Mouse (Mus musculus) R1 (cell line): Measurements from ENCODE around the gene Pank4.

Experiments used
- DNase-seq: peaks from one replicate; pipeline ENCODE4 v3.0.0-alpha.2; 2018; ENCODE audit warnings: low read depth, low spot score

Gene Pank4

DNA sequence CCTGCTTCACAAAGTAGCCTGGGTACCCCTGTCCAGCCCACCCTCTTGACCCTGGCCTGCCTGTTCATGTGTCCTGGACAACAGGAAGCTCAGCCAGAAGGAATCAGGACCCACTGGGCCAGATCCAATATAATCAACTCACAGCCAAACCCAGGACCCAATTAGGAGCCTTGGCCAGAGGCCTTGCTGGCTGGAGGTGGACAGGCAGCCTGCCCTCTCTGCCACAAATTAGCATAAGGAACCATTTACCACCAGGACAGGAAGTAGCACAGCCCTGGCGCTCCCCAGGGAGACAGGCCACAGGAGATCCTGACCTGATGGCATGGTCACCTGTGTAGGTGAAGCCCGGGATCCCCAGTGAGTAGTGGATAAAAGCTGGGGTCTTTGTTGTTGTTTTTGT, 48.2 kb downstream of the Pank4 start:
- DNase-seq = no peak

DNA sequence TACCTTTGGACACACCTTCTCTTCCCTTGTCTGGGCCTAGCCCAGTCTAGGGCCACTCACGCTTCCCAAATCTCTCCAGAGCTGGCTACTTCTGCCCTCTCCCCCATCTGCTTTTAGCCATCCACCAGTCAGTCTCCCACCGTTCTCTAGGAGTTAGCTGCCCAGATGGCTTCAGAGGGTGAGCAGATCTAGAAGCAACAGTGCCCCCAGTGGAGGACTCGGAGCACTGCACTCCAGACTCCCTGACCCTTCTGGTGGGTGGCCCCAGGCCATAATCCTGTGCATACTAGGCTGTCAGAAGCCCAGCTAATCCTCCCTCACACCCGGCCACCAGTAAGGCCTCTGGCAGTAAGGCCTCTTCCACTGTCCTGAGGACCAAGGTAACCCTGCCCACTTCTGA, 48.9 kb downstream of the Pank4 start:
- DNase-seq = peak; percentile 83

DNA sequence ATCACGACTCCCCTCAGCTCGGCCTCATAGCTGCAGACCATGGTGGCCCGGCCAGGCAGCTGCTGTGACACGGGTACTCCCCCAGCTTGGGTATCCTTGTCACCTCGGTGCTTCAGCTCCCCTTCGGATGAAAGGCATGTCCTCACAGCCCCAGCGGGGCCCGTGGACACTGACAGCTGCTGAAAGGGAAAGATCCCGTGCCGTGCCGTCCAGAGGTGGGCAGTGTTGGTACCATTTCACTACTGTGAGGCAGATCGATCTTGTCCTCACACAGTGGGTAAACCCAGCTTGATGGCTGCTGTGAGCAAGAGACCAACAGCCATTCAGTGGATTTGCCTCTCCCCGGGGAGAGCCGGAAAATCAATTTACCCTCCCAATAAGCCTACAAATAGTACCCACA, 50.3 kb downstream of the Pank4 start:
- DNase-seq = no peak

GRCm38 (mm10) chr4:155014791-155015190, 50.9 kb downstream of the Pank4 start:
- no peak for DNase-seq

DNA sequence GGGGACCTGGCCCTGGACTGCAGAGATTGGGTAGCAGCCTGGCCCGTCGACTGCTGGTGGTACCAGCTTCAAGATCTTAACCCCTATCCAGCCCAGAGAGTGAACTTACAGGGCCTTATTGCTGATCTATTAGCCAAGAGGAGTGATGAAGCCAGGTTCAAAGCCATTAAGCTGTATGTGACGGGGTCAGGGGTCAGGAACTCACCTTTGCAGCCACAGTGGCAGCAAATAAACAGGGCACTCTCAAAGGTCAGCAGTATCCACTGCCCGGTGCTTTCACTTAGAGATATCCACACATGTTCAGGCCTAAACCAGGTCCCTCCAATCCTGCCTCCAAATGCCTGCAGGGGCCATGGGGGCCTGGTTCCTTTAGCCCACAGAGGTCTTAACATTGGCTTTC, 51.6 kb downstream of the Pank4 start:
- no peak for DNase-seq

DNA sequence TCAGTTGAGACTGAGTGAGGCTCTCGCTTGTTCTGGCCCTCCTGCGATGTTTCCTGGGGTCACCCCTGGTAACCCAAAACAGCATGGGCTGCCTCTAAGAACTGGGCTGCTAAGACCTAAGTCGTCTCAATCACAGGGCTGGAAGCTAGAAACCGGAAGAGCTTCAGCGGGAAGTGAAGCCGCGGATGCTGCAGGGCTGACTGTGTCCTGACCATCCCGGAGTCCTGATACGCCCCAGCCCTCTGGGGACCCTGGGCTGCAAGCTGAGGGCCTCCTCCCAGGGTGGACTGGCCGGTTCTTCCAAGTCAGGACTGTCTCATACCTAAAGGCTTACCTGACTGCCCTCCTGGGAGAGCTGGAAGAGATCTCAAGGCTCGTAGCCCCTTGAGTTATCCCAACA, 52.9 kb downstream of the Pank4 start:
- DNase-seq = no peak

DNA sequence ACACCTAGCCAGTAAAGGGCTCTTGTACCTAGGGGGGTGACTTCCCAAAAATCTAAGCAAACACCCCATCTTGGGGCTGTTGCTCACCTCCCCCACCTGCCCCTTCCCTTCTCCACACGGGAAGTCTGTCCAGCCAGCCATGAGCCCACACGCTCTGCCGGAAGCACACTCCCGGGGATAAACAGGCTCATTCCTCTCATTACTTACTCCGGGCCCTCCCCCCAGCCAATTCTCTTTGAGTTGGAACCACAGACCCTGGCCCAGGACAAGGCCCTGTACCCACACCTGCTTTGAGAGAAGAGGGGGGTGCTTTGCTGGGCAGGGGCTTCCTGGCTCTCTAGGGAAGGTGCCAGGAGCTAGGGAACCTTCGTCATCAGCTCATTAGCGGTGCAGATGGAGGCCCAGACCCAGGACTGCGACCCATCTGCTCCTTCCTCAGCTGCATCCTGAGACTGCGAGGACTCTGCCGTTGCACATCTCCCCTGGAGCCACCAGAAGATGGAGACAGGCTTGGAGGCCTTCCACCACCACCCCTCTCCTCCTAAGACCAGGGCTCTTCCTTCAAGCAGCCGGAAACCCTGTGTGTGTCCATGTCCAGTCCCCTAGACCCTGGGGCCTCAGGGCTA, 53.4 kb downstream of the Pank4 start:
- no peak for DNase-seq

DNA sequence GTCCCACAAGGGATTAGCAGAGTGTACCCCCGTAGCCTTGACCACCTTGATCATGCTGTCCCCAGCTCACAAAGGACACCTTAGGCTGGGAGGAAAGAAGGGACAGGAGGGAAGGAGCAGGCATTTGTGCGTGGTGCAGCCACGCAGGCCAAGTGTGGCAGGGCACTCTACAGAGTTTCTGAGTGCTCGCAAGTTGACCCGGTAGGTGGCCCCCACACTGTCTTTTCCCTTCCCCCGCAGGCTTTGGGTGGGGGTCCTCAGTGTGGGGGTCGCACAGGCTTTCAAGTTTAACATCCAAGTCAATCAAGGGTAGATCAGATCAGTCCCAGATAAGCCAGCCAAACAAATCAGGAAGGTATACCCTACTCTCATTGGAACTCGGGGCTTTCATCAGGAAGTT, 54.1 kb downstream of the Pank4 start:
- no peak for DNase-seq

GRCm38 (mm10) chr4:155018601-155019335, 54.8 kb downstream of the Pank4 start:
- DNase-seq = peak; percentile 60

GRCm38 (mm10) chr4:155019336-155019847, 55.5 kb downstream of the Pank4 start:
- DNase-seq = peak; percentile 56

- DNase-seq = no peak
Observed at GRCm38 (mm10) chr4:155020141-155020540, 56.2 kb downstream of the Pank4 start.

- DNase-seq = no peak
Observed at GRCm38 (mm10) chr4:155020813-155021212, 56.9 kb downstream of the Pank4 start.

DNA sequence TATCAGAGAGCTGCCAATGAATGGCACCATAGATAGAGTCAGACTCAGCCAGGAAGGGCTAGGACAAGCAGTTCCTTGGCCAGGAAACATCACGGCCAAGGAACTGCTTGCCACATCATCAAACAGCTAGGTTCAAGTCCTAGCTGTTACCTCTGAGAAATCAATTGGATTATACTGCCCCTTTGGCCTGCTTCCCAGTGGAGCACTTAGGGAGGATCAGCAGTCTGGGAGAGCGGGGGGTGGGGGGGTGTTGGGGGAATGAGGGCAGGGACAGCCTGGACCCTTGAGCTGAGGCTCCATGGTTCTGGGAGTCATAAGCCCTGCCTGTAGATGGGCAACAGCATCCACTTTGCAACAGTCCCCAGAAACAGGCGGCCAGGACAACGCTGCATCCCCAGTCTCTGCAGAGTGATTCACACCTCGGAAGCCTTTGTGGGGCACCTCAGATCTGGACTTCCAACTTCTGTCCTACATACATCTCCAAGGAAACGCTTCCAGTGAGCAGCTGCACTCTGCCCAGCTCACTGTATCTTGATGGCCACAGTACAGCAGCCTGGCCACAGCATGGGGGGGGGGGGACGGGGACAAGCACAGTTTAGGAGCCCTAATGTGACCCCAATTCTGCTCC, 58.4 kb downstream of the Pank4 start:
- no peak for DNase-seq

DNA sequence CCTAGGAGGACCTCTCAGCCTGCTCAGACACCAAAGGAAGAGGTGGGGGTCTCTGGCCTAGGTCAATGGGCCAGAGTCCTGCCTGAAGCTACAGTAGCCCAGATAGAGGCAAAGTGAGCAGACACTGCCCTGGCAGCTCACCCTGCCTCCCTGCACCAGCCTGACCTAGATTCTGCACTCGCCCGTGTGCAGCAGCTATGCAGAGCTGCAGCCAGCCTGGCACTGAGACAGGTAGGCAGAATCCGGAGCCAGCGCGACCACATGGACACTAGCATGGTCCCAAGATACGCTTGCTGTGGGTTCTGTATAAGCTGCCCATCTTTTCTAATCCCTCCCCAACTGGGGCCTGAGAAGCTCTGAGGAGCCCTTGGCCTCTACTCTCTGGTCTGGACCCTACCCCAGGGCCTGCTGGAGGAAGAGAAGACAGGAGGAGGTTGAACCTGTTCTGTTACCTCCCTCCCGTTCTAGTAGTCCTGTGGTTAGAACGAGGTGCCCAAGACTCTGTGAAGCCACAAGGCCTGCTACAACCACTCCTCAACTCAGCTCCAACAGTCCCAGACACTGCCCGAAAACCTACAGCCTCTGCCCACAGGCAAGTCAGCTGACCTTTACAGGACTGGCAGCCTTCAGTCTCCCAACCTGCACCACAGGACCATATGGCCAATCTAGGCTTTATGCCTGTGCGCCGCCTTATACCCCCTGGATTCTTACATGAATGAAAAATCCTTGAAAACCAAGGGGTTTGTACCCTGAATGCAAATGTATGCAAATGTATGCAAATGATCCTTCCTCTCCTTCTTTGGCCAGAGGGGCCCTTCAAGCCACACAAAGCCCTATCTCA, 60.5 kb downstream of the Pank4 start:
- DNase-seq = no peak
